Mouse (Mus musculus) embryo, embryonic 11.5 days (tissue): ENCODE measurements at regions not wholly inside any gene's neighbourhood (a gene's known extent, or its start where the extent isn't known, plus 50 kb on each side); places are given as distances from the start of the nearest gene placed in this dataset.
A peak's percentile ranks its signal among the peaks of the same experiment; 100 is the strongest.

Source experiments
- DNase-seq: peaks from one replicate; pipeline ENCODE4 v3.0.0-alpha.2; 2012; ENCODE audit warnings: low read depth, low spot score

DNA sequence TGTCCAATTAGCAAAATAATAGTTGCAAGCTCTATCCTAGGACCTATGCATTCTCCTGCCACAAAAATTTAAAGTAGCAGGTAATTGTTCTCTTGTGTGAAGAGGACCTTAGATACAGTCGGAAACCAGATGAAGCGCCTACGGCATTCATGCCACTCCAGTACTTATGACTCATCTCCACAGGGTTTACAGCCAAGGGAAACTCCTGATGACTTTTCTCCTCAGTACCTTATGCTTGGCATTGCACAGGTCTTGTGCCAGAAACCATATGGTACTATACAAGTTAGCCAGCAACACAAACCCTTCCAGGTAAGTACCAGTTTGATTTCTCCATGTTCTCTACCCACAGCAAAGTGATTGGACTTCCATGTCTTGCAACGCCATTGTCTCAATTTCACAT is 606.3 kb upstream of the Dmac1 start:
- DNase-seq: no peak

DNA sequence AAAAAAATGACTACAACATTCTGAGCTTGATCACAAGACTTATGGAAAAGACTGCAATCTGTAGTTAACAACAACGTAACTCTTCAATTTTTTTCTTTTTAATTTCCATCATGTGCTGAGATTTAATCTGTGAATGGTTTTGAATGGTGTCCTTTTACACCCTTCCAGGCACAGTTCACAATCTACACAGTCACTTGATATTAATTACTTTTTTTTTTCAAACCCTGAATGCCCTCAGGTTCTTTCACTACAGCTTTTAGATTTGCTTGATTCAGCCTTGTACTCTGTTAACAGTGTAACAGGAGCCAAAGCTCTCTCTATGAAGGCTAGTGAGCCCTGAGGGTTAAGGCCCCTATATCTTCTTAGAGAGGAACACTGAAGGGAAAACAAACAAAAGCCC is 591.7 kb upstream of the Dmac1 start:
- no peak for DNase-seq

DNA sequence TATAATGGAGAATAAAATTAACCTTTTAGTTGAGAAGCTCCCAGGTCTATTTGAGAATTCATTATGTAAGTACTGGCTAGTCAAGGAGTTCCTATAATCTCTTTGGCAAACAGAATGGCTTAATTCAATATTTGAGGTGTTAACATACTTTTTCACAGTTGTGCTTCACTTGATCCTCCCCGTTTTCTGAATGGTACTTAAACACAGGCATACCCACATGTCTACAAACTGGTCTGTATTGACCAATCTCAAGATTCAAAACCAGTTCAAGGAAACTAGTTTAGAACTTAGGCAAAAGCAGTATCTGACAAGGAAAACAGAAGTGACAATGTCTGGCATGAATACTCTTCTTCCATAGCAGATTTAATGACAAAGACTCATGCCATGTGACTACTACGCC is 583.0 kb upstream of the Dmac1 start:
- DNase-seq: no peak

DNA sequence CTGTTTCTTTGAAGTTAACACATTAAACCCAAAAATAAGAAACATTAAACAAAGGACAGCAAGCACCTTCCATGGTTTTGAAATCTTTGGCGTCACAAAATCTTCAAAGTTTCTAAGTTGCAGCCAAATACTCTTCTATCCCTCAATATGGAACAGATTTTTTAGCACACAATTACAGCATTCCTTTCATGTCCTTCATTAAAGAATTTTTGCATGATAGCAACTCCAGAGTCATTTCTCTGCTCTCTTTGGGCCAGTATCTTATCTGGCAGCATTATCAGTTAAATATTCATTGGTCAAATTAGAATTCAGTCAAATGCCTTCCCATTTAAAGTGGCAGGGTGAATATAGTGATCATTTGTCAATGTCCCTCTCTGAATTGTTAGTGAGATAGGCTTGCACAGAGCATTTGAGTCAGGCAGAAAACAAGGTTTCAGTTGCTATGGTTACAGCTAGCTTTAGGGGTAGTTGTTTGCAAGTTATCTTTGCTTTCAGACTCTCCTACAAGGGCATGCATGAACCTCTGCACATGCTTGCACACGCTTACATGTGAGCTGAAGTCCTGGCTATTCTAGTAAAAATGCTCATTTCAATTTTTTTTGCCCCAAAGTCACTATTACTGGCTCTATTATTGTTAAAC is 579.8 kb upstream of the Dmac1 start:
- DNase-seq: no peak

DNA sequence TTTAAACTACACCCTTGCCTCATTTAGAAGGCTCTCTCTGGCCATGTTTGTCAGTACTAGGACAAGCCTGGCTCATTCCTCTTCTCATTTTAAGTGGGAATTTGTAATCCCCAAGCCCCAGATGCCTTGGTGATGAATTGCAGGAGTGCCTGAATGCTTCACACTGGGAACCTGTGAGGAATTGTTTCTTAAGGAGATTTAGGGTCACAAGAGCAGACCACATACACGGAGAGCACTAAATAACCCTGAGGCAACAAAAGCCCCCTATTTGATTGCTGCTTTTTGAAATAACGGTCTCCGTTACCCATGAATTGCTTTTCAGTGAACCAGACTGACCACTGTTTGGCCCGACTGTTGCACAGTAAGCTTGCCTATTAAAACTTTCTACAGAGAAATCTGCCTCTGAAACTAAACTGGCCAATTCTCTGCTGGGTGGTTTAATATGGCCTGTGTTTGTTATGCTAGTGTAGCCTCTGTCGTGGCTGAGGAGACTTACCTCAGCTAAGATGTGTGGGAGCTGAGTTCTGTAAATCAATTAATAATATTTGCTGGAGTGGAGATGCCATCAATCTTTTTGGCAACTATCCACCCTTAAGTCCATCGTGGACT is 577.7 kb upstream of the Dmac1 start:
- peak; percentile 47 for DNase-seq

DNA sequence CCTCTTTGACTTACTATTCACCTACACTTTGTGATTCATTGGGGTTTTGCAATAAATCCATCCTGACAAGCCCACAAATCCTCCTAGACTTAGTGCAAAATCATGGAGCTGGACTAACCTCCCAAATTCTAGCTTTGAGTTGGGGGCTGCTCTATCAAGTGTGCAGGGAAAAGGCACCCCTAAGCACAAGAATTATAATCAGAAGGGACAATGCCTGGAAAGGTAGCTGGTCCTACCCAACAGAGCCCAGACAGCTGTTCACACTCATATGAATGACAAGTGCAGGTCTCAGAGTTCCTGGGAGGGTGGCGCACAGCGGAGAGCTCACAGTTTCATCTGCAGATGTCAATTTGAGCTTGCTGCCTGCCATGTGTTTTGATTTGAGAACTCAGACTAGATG is 572.2 kb upstream of the Dmac1 start:
- no peak for DNase-seq

DNA sequence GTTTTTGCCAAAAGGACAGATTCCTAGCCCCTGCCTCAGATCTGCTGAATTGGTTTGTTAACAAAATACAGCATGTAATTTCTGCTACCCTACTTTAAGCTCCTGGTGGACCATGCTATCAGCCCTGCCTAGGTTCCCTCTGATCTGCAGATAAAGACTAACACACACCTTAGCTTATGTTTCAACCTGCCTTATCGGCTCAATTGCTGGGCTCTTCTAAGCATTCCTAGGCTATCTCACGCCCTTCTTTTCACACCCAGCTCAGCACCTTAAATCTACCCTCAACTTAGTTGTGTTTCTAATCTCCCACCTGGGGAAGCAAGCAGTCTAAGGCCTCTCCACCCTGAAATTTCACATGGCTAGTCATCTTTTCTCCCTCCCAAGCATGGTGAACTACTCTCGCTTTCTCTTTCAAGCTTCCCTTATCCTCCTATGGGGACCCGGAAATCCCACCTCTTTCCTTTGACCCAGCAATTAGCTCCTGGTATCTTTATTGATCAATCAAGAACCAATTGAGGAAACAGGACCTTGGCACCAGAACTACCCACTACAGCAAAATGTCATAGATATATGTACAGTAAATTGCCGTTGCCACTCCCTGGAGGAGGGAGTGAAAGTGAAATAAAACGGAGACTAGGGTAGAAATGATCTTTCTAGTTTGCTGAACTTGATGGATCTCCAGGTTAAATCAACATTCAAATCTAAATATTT is 569.7 kb upstream of the Dmac1 start:
- DNase-seq: no peak

DNA sequence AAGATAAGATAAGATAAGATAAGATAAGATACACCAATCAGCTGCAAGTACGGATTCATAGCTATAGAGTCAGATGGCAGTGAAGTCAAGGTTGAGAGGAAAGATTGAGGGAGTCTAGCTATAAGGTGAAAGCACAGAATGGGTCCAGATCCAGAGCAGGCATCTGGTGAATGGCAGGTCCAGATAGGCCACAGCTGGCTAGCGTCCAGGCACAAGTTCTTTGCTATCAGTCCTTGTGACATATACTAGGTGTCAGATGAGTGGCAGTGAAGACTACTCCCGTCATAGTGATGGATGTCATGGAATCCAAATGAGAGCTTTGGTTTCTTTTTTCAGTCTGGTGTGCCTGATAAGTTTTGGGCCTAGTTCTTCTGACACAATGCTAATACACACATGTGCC is 566.9 kb upstream of the Dmac1 start:
- no peak for DNase-seq

DNA sequence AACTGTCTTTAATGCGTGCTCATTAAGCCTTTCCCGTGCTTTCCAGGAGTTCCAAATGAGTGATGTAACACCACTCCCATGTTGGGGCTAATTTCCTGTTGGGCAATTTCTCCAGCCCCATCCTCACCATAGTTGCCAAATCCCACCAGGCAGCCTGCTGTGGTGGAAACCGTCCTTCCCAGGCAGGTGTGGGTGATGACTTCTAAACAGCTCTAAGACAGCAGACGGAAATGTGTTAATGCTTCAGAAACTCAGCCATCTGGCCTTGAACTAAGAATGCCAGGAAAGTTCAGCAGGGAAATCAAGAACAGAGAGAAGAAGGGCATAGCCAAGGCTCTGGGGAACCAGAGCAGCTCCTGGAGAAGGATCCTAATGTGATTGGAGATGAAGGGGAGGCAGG is 560.5 kb upstream of the Dmac1 start:
- DNase-seq: no peak

DNA sequence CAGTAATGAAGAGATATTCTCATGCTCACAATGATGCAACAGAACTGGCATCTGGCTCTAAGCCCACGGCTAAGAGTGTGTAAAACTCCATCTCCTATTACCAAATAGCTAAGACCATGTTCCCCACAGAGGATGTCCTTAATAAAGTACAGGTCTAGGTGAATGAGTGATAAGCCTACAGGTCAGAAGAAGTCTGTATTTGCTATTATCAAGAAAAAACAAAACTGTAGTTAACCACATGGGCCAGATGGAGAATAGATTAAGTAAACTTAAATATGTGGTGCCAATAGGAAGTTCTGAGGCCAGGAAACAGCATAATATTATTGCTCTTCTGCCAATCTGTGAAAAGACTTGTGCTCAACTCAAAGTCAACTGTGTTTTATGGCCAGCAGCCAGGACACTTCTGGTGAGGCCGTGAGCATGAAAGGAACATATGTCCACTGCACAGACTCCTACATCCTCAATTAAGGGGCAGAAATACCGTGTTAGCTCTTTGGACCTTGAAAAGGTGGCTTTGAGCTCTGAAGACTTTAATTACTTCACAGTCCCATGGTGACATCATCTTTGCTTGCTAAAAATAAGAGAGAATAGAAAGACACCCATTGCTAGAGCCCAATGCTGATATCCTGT is 549.1 kb upstream of the Dmac1 start:
- DNase-seq: no peak

DNA sequence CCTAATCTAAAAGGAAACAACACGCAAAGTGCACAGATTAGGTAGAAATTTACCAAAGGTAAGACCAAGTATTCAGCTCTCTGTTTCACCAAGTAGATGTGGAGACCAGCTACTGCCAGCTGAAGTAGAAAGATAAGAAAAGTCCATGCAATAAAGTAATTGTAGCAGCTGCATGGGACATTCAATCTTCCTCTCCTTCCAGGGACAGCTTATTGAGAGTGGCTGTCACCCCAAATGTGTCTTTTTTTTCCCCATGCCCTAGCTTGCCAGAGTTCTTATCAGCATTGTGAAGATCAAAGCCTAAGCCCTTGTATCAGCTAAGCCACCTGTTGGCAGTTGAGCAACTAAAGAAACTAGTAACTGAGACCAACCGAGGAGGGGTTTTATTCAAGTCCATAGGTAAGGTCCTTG is 541.1 kb upstream of the Dmac1 start:
- DNase-seq: no peak

DNA sequence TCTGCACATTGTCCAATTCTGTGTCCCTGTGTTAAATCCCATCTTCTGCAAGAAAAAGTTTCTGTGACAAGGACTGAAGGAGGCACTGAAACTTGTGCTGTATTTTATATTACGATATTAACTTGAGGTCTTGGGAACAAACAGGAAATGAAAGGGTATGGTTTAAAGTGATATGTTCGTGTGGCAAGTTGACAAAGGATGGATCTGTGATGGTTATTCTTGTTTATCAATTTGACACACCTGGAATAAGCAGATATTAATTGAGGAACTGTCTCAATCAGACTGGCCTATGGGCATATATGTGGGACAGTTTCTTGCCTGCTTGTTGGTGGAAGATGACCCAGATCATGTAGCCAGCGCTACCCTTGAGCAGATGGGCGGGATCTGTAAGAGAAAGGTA is 537.9 kb upstream of the Dmac1 start:
- no peak for DNase-seq

DNA sequence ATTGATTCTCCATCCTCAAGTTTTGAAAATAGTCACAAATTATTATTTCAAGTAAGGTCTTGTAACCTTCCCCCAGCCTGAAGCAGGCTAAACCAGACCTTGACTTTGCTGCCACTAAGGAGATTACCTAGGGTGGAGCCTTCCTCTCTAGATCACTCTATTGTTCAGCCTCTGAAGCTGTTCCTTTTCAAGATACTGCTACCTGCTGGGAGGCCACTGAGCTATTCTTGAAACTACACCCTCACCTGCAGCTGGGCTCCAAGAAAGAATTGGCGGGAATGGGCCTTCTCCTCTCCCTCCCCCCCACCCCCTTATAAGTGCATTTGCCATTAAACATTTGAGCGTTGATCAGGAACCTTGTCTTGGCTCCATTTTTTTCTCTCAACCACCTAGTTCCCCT is 534.2 kb upstream of the Dmac1 start:
- DNase-seq: no peak

DNA sequence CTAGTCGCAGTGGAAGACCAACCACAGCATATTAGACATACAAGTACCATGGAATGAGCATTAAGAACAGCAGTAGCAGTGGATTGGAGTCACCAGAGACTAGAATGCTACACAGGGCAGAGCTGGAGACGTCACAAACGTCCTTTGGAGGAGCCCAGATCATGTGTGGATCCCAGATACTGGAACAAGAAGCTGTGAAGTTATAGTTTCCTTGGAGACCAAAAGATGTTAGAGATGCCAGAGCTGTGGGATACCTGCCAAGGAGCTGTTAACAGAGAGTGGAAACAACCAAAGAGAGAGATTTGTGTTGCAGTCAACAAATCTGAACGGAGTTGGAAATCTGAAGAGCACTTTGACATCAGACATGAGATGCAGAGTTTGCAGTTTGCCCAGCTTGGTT is 523.8 kb upstream of the Dmac1 start:
- no peak for DNase-seq

DNA sequence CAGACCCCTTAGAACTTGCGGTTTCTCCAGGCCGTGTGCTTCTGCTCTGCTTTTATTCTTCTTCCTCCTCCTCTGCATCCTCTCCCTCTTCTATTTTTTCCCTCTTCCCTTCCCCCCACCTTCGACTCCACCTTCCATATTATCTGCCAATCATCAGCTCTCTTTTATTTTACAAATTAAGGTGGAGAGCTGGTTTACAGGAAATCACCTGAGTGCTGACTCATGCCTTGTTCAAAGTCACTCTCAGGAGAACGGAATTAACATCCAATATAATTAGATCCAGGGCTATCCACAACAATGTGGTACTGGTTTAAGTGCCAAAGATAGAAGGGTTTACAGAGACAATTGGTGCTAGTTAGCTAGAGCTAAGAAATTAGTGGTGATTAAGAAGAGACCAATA is 523.1 kb upstream of the Dmac1 start:
- DNase-seq: no peak

DNA sequence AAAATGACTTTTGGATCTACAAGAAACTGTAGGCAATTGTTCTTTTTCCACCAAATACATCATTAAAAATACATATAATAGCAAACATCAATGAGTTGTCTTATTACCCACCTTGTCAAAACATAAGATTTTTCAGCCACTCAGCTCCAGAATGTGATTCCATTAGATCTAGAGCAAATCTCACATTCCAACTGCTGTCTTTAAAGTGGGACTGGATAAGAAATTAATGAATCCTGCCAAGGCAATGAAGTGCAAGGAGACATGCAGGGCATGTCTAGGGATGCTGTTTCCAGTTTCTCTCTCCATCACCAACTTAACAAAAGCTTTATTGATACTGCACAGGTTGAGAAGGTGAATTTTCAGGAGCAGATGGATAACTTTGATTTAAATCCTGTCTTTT is 513.7 kb upstream of the Dmac1 start:
- no peak for DNase-seq

DNA sequence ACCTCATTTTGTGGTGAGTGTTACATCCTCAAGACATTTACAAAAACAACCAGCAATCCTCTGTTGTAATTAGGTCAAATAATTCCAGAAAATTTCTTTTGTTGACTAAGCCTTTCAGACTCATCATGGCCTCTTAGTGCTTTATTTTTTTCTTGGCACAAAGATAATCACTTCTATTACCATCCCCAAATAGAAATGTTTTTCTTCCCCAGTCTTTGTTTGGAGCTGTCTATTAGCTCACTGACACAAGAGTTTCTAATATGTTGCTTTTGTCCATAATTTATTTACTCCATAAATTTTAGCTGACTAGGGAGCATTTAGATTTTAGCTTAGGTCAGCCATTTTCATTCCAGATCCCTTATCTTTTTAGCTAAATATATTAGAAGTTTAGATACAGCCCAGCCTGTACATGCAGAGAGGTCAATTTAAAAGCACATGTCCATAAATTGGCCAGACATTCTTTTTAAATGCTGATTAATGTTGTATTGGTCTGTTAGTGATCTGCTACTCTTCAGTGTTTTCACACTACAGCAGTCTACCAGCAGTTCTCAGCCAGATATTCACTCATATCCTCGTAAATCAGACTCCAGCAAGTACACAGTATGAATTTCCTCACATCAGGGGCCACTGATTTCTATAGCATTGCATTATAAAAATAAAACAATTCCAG is 513.0 kb upstream of the Dmac1 start:
- no peak for DNase-seq

DNA sequence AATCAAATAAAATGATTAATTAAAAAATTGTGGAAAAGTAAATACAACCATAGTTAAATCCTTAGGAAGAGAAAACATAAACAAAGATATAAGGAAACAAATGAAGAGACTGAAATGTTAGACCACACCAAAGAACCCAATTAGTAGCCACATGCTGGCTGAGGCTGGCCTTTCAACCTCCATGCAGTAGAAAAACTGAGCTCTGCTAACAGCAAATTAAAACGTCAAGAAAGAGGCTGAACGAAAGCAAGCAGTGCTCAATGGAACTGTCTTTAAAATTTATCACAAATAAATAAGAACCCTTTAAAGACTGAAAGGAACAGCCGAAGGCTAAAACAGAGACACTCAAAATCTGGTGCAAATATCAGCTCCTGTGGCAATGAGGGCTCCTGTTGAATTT is 509.3 kb upstream of the Dmac1 start:
- no peak for DNase-seq

DNA sequence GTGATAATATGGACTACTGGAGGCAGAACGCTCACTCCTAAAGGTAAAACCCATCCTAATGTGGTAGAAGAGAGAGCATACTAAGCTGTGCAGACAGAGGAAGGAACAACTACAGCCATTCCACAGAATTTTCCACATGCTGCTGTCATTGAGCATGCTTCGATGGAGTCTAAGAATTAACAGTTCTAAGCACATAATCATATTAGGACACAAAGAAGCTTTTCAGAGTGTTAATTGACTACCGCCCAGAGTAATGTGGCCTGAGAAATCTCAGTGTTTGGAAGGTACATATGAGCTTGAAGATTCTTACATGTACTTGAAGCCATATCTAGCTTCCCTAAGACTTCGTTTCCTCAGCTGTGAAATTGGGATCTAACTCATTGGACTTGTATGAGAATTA is 508.3 kb upstream of the Dmac1 start:
- DNase-seq: no peak

DNA sequence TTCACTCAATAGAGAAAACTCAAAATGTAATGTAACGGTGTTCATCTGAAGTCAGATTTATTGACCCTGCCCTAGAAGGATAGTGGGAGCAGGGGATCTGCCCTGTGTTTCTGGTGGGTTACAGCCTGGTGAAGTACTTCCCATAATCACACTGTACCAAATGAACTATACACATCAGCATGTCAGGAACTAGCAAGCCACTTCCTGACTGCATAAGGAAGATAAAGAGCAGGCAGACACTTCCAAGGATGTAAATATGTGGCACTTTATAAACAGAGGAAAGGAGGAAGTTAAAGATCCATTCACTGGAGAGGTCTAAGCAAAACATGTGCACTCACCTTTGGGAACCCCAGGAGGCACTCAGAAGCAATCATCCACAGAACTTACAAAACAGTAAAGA is 501.4 kb upstream of the Dmac1 start:
- no peak for DNase-seq

DNA sequence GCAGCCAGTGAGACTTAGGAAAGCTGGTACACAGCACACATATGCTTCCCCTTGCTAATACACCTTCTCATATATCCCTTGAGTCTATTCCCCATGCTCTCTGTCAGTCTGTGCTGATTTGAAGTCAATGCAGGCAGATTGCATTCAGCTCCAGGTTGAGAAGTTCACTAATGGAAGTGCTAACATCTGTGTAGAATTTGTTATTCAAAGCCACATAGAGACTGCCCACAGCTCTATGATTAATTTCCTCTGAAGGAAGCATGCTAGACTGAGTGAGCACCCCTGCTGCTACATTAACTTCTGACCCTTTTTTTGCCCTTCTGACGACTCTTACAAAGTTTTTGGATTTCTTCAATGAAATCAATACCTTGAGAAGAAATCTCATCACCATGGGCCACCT is 486.0 kb upstream of the Dmac1 start:
- peak; percentile 19 for DNase-seq

DNA sequence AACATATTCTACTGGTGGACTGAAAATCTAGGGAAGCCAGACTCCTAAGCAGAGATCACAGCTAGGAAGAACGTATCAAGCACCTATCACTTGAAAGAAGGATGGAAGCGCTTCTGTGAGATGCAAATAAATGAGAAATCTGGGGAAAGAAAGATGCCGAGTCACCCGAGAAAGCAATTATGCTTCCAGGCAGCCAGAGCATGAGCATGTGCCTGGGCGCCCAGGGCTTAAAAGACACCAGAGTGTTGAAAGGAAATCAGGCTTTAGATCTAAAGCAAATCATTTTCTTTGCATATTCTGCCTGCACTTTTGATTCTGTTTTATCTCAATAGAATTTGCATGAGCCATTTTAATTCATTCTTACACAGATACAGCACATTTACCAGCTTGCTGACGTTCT is 466.5 kb upstream of the Dmac1 start:
- DNase-seq: no peak
